Mouse (Mus musculus): ENCODE measurements at regions not wholly inside any gene's neighbourhood (a gene's known extent, or its start where the extent isn't known, plus 50 kb on each side); places are given as distances from the start of the nearest gene placed in this dataset.
A peak's percentile ranks its signal among the peaks of the same experiment; 100 is the strongest.

GRCm38 (mm10) chr7:58919863-58920262, 263.9 kb downstream of the Atp10a start:
- DNase-seq (ENCODE audit: low spot score in 2 of 2), result no peak

- DNase-seq (ENCODE audit: low spot score in 2 of 2), result no peak
These were observed 264.3 kb downstream of the Atp10a start for GRCm38 (mm10) chr7:58920283-58920682.

- DNase-seq (ENCODE audit: low spot score in 2 of 2), result peak in 1 of 2 experiments; percentile 2
These were observed 269.0 kb downstream of the Atp10a start for GRCm38 (mm10) chr7:58924975-58925374.

GRCm38 (mm10) chr7:58925406-58925805, 269.4 kb downstream of the Atp10a start:
- peak in 1 of 2 experiments; percentile 14 for DNase-seq (ENCODE audit: low spot score in 2 of 2)

GRCm38 (mm10) chr7:58957448-58957847, 271.1 kb upstream of the Ube3a start:
- peak in 1 of 2 experiments; percentile 8 for DNase-seq (ENCODE audit: low spot score in 2 of 2)

DNA sequence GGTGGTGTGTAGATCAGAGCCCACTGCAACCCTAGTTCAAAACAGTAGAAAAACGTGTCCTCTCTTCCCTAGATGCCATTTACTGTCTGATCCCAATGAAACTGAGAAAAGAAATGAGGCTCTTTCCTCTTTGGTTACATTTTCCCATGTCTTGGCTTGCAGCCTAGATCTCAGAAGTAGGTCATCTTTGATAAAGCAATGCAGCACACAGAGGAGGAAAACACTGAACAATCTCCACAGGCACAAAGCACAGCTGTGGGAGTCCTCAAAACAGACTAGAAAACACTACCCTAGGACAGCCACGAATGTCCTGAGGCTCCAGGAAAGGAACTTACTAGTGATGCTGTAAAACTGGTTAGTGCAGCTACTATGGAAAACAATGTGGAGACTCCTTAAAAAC, 221.4 kb upstream of the Ube3a start:
- DNase-seq (ENCODE audit: low spot score in 2 of 2), result peak in 1 of 2 experiments; percentile 44

- no peak for DNase-seq (ENCODE audit: low spot score in 2 of 2)
These were observed 214.9 kb upstream of the Ube3a start for GRCm38 (mm10) chr7:59013449-59014301.

- no peak for DNase-seq (ENCODE audit: low spot score in 2 of 2)
These were observed 214.3 kb upstream of the Ube3a start for GRCm38 (mm10) chr7:59014302-59014677.

GRCm38 (mm10) chr7:59027437-59027836, 201.1 kb upstream of the Ube3a start:
- peak; percentile 18 to 27 for DNase-seq (ENCODE audit: low spot score in 2 of 2)

Measured in left cerebral cortex, adult 9 months (tissue).